Mouse (Mus musculus) left cerebral cortex, postnatal 14 days (tissue): ENCODE data around the gene Mpeg1. TPM values are rescaled to one million over a fixed set of nuclear protein-coding genes. Genes with fewer than 3 reads are reported as not detected.

Experiments
- DNase-seq, 2 experiments: peaks; one replicate each; pipeline ENCODE4 v3.0.0; 2021 to 2022; ENCODE audit warnings: low spot score in 2 of 2, mixed read lengths in 1 of 2
- intact Hi-C: fragments of 180-260 bp; cut with DNase I; formaldehyde crosslinking; loops from one replicate; pipeline ENCODE4 v1.15.1; 2025
- total RNA-seq, 2 experiments: library from RNA; stranded (reverse); gene quantifications; 2 replicates each; pipeline ENCODE4 v1.2.3; 2021

Gene Mpeg1
- total RNA-seq, 2 experiments from 2014 or later = 5.0 to 6.2 TPM

GRCm38 (mm10) chr19:12514621-12515020 lies 54.0 kb downstream of the Mpeg1 start:
- intact Hi-C loops = loop anchor here (5.0 to 10.0 kb wide), 3 partner anchors 283 to 1300 kb away; partner anchors contain the start of genes Lpxn, Olfr1499 and Zfp91
- DNase-seq = no peak

Other genes starting within 250 kb of the Mpeg1 start
- not detected for gene Olfr1432, start 228.2 kb upstream of the Mpeg1 start, total RNA-seq
- gene Olfr262, start 219.1 kb upstream of the Mpeg1 start, total RNA-seq = not detected
- not detected for gene Olfr235, start 199.7 kb upstream of the Mpeg1 start, total RNA-seq
- not detected for gene Olfr1434, start 180.9 kb upstream of the Mpeg1 start, total RNA-seq
- not detected for gene Olfr1436, start 161.6 kb upstream of the Mpeg1 start, total RNA-seq
- gene Olfr1437, start 135.7 kb upstream of the Mpeg1 start, total RNA-seq = not detected
- gene Olfr1438-ps1, start 124.9 kb upstream of the Mpeg1 start, total RNA-seq = not detected
- gene Olfr1440, start 73.5 kb upstream of the Mpeg1 start, total RNA-seq = not detected
- not detected for gene Olfr1441, start 43.3 kb upstream of the Mpeg1 start, total RNA-seq
- gene Pfpl, start 32.9 kb upstream of the Mpeg1 start, total RNA-seq = not detected
- gene Dtx4, start 40.7 kb downstream of the Mpeg1 start, total RNA-seq = 10 to 100 TPM; 46.5 to 52.1 TPM
- 1 to 10 TPM; 1.9 to 2.7 TPM for gene Fam111a, start 85.0 kb downstream of the Mpeg1 start, total RNA-seq
- gene Gm4952, start 139.2 kb downstream of the Mpeg1 start, total RNA-seq = under 1 TPM in 1 of 2 experiments, not detected in 1; 0.44 TPM
- not detected for gene Glyat, start 172.5 kb downstream of the Mpeg1 start, total RNA-seq
- gene Olfr1442, start 209.7 kb downstream of the Mpeg1 start, total RNA-seq = not detected
- gene Olfr1443, start 217.3 kb downstream of the Mpeg1 start, total RNA-seq = not detected
- gene Keg1, start 235.0 kb downstream of the Mpeg1 start, total RNA-seq = not detected